Mouse (Mus musculus) layer of hippocampus, postnatal 25 days (tissue): ENCODE results near the gene Pif1. TPM values are rescaled to one million over a fixed set of nuclear protein-coding genes. Genes with fewer than 3 reads are reported as not detected.
A peak's percentile ranks its signal among the peaks of the same experiment; 100 is the strongest.

Experiments used
- DNase-seq, 2 experiments: peaks; one replicate each; pipeline ENCODE4 v3.0.0; 2022; ENCODE audit warnings: mixed read lengths in 2 of 2, low spot score in 1 of 2; ENCODE audit errors: extremely low spot score in 1 of 2
- total RNA-seq, 2 experiments: library from RNA; stranded (reverse); gene quantifications; 2 replicates each; pipeline ENCODE4 v1.2.3; 2021

Pif1 gene
- total RNA-seq, 2 experiments from 2014 or later = 0.07 to 0.19 TPM

- DNase-seq = no peak
These were observed 2.1 kb downstream of the Pif1 start for GRCm38 (mm10) chr9:65589091-65589490.

DNA sequence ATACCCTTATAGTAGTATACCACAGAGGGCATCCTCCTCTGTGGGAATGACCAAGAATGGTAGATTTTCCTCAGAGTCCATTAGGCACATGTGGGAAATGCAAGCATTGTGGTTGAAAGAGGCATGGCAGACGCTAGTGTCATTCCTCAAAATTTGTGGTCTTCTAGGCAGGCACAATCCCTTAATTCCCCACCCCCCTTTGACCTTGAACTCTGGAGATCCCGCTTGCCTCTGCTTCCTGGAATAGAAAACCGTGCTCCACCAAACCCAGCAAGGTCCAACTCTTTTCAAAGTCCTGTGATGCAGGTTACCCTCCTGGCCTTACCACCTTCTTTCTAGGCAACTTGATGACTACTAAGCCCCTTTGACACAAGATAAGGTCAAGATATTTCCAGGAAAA lies 5.8 kb downstream of the Pif1 start:
- no peak for DNase-seq

DNA sequence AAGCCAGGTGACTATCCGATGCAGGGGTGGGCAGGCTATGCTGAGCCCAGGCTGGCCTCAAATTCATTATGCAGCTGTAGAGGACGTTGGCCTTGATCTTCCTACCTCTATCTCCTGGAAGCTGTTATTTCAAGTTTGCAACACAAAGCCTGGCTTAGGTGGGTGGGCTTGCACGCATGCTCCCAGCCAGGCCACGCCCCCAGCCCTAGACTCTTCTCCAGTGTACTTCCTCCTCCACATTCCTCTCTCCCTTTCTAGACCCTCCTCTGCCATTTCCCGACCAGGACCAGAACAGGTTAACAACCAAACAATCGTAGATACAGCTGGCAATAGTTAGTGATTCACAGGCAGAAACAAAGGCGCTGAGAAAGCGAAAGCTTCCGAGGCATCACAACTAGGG lies 6.6 kb downstream of the Pif1 start:
- no peak for DNase-seq

DNA sequence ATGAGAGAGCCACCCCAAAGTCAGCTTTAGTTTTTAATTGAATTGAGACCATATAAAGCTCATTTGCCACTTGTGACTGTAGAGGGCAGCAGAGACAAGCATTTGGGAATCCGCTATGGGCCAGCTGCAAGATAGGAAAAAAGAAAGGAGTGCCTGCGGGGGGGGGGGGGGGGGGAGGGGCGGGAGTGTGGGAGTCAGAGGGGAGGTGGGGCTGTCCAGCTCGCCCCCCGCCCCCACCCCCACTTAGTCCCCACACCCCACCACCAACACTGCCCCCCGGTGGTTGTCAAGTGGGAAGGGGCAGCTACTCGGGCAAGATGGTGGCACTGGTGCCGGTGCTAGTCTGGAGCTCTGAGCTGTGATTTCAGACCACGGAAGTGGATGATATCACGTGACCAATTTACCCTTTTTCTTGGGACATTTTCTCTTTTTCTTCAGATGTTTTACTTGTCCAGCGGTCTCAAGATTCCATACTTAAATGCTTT lies 11.8 kb downstream of the Pif1 start:
- peak in 1 of 2 experiments; percentile 52 for DNase-seq

- no peak for DNase-seq
These were observed 14.0 kb downstream of the Pif1 start for GRCm38 (mm10) chr9:65600951-65601350.

GRCm38 (mm10) chr9:65603401-65604102 lies 16.6 kb downstream of the Pif1 start:
- no peak for DNase-seq

DNA sequence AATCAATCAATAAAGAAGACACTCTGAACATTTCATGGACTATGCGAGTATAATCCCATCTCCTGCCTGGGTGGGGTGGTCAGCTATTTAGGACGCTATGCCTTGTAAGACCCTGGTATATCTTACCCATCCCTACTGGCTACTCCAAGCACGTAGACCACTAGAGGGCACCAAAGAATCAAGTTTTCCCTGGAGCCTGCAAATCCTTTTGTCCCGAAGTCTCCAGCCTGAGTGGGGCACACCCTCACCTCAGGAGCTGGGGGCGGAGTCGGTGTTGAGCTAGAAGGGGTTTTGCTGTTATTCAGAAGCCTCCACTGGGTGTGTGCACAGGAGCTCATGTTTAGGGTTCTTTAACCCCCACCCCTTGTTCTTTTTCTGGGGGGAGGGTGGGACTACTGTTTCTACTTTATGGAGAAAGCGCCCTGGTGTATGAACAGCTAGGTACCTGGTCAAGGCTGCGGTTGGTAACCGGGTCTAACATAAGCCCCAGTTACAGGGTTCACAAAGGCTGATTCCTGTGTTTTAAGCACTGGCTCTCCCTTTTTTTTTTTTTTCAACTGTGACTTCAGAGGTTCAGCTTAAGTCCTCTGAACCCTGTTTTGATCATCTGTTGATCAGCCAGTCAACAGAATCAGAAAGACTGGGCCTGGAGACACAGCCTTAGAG lies 18.6 kb downstream of the Pif1 start:
- peak in 1 of 2 experiments; percentile 52 for DNase-seq

DNA sequence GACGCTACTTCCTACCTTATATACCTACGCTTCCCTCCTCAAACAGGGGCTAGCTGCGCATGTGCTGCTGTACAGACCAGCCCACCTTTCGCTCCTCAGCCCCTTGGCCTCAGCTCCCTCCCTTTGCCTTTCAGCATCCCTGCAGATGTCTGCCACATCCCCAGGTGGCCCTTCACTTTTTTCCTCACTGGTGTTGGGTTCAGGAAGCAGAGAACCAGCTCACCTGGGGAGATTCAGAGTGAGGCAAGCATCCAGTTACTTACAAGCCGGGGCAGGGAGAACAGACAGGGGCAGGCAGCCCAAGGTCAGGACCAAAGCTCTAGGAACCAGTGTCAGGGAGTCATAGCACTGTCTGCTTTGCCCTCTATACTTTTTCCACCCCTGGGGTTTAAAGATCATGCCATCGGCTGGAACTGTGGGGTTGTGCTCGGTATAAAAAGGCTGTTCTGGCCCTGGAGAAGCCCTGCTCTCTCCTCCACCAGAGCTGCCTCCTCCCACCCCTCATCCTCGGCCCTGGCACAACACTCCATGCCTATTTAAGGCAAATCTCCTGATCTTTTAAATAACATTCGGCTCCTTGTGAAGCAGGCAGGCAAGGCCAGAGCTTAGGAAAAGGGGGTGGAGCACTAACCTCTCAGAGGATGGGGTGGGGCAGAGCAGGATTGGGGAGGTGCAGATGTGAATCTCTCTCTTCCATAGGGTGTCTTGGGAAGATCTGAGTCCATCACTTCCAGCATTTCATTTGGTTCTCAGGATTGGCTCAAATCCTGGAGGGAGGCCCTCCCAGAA lies 19.6 kb downstream of the Pif1 start:
- no peak for DNase-seq

DNA sequence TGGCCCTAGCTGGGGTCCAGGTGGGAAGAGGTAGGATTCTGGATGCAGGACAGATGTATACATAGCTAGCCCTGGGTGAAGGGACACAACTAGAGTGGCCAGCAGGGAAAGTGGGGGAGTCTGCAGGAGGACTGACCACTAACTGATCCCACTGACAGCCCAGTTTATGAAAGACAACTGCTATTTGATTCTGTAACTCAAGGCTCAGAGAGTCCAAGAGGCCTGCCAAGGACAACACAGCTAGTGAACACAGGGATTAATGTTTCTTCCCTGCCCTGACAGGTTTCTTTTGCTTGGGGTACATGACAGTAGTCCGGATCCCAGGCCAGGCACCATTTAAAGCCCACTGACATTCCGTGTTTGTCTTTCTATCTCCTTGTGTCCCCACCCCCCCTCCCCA lies 20.2 kb downstream of the Pif1 start:
- DNase-seq = no peak

- DNase-seq = no peak
These were observed 25.1 kb downstream of the Pif1 start for GRCm38 (mm10) chr9:65611969-65612486.

DNA sequence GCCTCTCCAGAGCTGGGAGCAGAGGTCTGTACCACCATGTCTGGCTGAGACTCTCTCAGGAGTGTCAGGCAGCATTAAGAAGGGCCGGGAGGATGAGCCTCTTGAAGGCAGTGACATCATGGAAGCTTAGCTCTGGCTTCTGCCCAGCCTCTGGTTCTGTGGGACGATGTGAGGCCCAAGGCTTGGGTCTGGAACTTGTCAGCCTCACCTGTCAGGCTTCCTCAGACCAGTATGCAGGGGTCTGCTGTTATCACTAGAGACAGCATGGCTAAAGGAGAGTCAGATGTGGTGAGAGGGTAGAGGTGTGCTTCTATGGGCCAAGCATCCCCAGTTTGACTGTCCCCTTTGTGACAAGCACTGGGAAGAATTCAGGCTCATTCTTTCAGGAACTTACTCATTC lies 26.1 kb downstream of the Pif1 start:
- no peak for DNase-seq

- DNase-seq = no peak
These were observed 32.4 kb downstream of the Pif1 start for GRCm38 (mm10) chr9:65619311-65619710.

DNA sequence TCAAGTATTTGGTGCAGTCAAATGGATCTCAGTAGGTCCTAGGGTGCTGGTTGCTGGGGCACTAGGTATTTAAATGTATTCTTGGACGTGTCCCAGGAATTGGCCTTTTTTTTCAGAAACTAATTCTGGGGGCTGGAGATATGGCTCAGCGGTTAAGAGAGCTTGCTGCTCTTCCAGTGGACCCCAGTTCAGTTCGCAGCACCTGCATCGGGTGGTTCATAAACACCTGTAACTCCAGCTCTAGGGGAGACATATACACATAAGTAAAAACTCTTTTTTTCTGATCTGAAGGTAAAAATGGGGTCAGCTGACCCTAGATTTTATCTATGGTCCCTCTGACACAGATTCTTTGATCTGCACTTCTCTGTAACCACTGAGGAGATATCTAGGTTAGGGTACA lies 34.2 kb downstream of the Pif1 start:
- DNase-seq = no peak

GRCm38 (mm10) chr9:65621666-65622065 lies 34.7 kb downstream of the Pif1 start:
- DNase-seq = no peak

- DNase-seq = no peak
These were observed 35.9 kb downstream of the Pif1 start for GRCm38 (mm10) chr9:65622826-65623225.

DNA sequence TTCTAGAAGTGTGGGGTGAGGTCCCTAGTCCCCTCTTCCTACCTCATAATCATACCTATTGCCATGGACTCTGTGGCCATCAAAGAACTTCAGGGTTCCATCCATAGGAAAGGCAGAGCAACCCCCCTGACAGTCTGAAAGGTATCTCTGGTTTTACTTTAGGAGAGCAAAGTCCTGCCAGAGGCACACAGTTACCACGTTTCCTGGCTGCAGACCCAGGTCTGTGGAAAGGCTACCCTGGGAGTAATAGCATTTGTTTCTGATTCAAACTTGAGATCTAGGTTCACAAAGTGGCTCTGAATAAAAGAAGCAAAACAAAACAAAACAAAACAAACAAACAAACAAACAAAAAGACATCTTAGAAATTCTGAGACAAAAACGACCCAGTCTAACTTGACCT lies 37.3 kb downstream of the Pif1 start:
- DNase-seq = no peak

DNA sequence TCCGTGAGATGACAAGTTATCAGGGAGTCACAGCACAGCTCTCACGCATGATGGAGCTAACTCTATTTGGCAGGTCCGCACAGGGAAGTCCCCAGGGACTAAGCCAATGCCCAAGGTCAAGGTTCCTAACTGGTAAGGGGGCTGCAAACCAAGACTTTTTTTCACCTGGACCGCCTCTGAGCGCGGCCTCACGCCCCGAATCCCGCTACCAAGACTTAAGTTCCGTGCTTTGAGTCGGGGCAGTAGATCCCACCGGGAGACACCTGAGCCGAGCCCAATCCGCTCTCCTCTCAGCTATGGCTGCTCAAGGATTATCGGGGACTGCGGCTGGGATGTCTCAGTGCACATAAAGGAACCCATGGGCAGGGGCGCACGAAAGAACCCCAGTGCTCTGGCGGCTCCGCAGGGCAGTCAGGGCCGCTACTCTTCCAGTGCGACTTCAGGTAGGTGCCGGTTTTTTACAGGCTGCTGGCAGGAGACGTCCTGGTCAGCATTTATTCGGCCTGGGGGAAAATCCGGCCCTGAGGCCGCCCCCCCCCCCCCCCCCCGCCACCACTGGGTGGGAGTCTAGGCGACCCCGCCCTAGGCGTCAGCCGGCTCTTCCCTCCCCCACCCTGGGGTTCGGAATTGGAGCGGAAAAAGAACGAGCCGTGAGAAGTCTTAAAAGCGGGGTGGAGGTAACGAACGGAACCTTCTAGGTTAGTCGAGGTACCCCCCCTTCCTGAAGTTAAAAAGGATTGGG lies 42.2 kb downstream of the Pif1 start, which contains the start of gene Rbpms2:
Gene Rbpms2, plus strand, starts transcription at position 624 of the 742 bp plus-strand sequence.
- no peak for DNase-seq

GRCm38 (mm10) chr9:65629767-65630630 lies 43.0 kb downstream of the Pif1 start:
- no peak for DNase-seq

DNA sequence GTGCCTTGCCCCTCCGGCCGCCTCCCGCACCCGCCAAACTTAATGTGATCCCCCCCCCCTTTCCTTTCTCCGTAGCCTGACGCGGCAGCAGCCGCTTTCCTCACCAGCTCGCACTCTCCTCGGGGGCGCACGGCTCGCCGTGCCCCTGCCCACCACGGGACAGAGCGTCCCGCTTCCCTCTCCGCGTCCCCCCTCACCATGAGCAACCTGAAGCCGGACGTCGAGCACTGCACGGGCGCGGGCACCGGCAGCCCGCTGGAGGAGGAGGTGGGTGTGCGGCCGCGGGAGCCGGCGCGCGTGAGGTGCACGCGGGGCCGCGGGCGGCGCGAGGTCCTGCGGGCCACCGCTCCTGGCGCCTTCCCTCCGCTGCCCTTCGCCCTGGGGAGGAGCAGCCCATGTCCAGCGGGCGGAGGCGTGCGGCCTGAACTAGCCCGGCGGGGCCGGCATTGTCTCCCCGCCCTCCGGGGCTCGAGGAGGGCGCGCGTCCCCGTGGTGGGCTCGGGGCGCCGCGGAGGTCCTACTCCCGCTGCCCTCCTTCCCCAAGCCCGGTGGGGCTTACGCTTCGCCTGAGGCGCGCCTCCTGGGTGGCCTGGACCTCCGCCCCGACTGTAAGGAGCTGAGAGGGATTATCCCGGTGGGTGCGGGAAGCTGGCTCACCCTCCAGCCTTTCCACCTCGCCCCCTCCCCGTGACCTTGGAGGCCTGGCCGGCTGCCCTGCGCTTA lies 43.8 kb downstream of the Pif1 start:
- no peak for DNase-seq
